Mouse (Mus musculus) telencephalon, adult 2 months (tissue): ENCODE measurements at regions not wholly inside any gene's neighbourhood (a gene's known extent, or its start where the extent isn't known, plus 50 kb on each side); places are given as distances from the start of the nearest gene placed in this dataset.

Experiments
- DNase-seq: peaks from one replicate; pipeline ENCODE4 v3.0.0-alpha.2; 2011; ENCODE audit warnings: low read depth, low spot score

GRCm38 (mm10) chr4:87386835-87387234 is 156.6 kb upstream of the Slc24a2 start:
- no peak for DNase-seq

DNA sequence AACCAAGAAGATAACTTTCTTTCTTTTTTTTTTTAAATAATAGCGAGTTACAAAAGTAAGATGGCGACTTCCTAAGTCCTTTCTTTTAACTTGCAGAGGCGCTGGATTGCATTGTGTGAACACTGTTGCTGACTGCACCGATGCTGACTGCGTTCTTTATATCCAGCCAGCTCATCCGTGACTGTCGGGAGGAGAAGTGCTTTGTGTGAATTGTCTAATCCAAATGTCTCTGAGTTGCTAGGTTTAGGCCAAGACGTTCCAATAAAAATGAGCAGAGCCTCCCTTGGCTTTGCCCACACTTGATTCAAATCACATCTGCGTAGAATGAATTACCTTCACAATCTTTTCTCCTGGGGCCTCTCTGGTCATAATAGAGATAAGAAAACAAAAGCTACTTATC is 156.0 kb upstream of the Slc24a2 start:
- DNase-seq = no peak

DNA sequence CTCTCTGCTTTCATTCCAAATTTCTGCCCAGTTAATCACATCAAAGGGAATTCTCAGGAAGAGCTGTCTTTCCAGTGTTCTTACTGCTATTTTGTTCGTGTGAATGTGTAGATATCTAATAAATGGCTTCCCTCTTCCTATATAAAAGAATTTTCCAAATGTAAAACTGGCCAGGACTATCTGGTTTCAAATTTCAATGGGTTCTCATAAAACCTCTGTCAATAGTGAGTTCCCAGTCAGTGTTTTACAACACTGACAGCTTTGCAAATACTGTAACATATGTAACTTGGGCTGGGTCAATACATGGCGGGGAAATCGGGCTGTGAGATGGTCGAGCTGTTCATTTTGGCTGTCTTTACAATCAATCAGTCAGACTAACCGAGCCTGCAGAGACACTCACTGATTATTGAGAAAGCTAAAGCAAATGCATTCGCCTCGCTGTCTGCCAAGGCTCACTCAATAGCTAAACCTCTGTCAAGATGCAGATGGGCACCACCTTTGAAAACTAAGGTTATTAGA is 155.0 kb upstream of the Slc24a2 start:
- DNase-seq = no peak

- no peak for DNase-seq
Measured at GRCm38 (mm10) chr4:87384469-87385044, 154.3 kb upstream of the Slc24a2 start.

GRCm38 (mm10) chr4:87380716-87381115 is 150.4 kb upstream of the Slc24a2 start:
- no peak for DNase-seq

DNA sequence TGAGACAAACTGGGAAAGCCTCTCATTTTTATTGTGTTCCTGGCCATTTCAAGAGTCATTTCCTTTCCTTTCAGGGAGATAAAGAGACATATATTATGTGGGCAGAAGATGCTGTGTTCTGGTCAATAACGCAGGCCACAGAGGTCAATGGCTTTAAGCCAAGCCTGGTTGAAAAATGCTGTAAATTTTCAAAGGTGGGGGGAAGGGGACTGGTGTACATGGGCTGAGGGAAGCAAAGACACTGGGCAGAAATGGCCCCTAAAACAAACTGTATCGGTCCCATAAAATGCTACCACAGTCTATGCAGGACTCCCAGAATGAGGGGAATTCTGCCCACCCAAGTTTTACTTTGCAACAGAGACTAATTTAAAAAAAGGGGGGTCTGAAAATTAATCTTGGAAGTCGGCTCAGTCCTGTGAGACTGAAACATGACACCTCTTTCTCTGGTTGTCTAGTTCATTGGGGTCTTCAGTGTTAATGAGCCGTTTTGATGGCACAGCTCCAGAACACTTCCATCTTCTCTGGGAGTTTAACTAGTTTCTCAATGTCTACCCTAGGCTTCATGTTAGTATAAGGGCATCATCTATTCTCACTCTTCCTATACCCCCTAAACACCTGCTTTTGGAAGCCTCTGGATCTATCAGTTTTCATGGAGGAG is 149.4 kb upstream of the Slc24a2 start:
- no peak for DNase-seq

GRCm38 (mm10) chr4:87371960-87372359 is 141.7 kb upstream of the Slc24a2 start:
- no peak for DNase-seq

- DNase-seq = no peak
Measured at GRCm38 (mm10) chr4:87369626-87370234, 139.5 kb upstream of the Slc24a2 start.

DNA sequence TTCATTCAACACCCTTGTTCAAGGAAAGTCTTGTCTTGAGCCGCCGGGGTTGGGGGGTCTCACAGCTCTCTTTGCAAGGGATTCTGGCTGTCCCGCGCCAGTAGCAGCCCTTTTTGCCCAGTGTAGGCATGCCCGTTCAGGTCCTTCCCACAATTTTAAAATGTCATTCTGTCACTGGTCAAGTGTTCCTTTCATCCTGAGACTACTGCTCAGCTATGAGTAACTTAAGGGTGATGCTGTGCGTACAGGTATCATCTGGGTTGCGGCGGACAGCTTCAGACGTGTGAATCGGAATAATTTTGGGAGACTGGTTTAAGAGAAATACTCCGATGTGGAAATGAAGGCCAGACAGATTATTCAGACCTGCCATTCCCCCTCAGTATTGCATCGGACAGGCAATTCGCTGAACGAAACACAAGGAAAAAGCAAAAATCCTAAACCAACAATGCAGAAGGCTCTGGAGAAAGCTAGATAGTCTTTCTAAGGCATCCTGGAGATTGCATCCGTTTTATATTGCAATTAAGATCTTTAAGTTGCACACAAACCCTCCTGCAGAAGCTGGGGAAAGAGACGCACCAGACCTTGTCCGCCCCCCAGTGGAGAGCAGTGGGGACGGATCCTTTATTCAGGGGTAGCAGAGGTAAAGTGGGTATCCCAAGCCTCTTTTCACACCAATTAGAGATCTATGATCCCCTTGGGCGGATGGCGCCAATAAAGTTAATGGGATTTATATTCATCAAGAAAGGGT is 138.3 kb upstream of the Slc24a2 start:
- peak; percentile 32 for DNase-seq

- DNase-seq = peak; percentile 50
Measured at GRCm38 (mm10) chr4:87367732-87368412, 137.6 kb upstream of the Slc24a2 start.

GRCm38 (mm10) chr4:87362201-87362600 is 131.9 kb upstream of the Slc24a2 start:
- DNase-seq = peak; percentile 75

DNA sequence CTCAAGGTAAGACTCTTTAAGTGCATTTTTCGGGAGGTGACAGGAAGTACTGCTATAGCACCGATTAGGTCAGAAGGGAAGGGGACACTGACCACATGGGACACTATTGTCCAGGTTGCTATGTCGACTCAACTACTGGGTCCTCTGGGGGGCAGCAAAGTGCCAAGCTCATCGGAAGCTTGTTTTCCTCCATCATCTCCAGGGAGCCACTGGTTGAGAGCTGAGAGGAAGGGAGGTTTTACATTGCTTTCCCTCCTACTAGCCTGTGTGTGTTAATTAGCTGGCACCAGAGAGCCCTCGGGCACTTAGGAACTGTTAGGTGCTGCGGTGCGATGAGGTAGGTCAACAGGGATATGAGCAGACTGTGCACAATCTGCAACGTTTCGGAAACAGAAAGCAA is 129.2 kb upstream of the Slc24a2 start:
- DNase-seq = no peak

DNA sequence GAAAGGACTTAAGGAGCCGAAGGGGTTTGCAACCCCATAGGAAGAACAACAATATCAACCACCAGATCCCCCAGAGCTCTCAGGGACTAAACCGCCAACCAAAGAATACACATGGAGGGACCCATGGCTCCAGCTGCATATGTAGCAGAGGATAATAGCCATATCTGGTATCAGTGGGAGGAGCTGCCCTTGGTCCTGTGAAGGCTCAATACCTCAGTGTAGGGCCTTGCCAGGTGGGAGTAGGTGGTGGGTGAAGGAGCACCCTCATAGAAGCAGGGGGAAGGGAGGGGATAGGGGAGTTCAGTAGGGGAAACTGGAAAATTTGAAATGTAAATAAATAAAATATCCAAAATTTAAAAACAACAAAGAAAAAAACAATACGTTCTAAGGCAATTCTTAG is 128.7 kb upstream of the Slc24a2 start:
- no peak for DNase-seq

DNA sequence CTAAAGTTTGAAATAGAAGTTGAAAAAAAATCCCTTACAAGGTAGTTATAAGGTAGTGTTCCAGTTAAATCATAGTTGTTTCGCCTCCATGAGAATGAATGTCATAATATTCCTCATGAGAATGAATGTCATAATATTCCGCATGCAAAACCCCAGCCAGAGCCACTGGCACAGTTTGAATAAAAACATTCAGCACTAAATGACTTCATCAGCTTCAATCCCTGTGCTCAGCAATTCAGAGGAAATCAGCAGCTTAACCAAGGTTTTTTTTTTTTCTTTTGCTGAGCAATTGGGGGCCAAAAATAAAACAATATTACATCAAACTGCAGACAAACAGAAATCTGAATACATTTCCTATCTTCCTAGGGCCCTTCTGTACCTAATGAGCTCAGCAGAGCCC is 102.7 kb upstream of the Slc24a2 start:
- peak; percentile 34 for DNase-seq

- DNase-seq = no peak
Measured at GRCm38 (mm10) chr4:87329136-87329535, 98.9 kb upstream of the Slc24a2 start.

DNA sequence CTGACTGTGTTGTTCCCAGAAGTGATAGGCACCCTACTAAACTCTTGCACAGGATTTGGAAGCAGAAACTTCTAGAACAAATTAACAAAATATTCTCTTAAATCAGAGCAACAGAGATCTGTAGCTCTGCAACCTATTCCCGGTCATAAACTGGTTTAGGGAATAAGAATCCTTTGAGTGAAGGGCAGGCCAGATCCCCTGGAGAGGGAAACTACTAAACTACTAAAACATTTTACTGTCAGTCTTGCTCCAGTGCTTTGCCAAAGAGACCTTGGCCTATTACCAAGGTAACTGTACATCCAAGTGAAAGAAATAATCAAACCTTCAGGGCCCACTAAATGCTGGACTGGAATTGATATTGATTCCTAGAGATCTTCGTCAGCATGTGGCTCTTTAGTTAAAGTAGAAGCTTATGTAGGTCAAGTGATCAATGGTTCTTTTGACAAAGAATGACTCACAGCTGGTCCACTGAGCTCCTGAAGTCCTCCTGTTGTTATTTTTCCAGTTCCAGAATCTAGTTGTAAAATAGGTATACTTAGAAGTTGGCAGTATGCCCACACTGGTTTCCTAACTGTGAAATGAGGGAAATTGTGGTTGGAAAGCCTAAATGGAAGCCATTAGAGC is 91.6 kb upstream of the Slc24a2 start:
- no peak for DNase-seq

GRCm38 (mm10) chr4:87298129-87298528 is 67.9 kb upstream of the Slc24a2 start:
- DNase-seq = peak; percentile 39

- no peak for DNase-seq
Measured at GRCm38 (mm10) chr4:87294538-87294937, 64.3 kb upstream of the Slc24a2 start.
